Mouse (Mus musculus) liver, embryonic 15.5 days (tissue): ENCODE data around the gene Hc. TPM values are rescaled to one million over a fixed set of nuclear protein-coding genes. Genes with fewer than 3 reads are reported as not detected.

Source experiments
- ATAC-seq: fragments of 200-750 bp; cut with Nextera tagmentation; 2 replicates; pipeline ENCODE4 v1.8.0; 2017; ENCODE audit warnings: moderate number of reproducible peaks, mild to moderate bottlenecking, moderate library complexity; ENCODE audit not compliant: insufficient read depth
- H3K27ac ChIP-seq: fragments of 300-500 bp; sonication (generic); replicated peaks from 2 replicates; pipeline ENCODE4 v1.5.1; 2015; ENCODE audit warnings: mild to moderate bottlenecking, inconsistent platforms
- H3K27me3 ChIP-seq: fragments of 300-500 bp; sonication (generic); 2 replicates; pipeline ENCODE4 v1.6.1; 2015; ENCODE audit warnings: mild to moderate bottlenecking, inconsistent platforms
- H3K36me3 ChIP-seq: fragments of 300-500 bp; sonication (generic); replicated peaks from 2 replicates; pipeline ENCODE4 v1.6.1; 2015; ENCODE audit warnings: moderate library complexity, mild to moderate bottlenecking, inconsistent platforms
- H3K4me1 ChIP-seq: fragments of 300-500 bp; sonication (generic); replicated peaks from 2 replicates; pipeline ENCODE4 v1.6.1; 2015; ENCODE audit warnings: inconsistent platforms
- H3K4me2 ChIP-seq: fragments of 300-500 bp; sonication (generic); 2 replicates; pipeline ENCODE4 v1.6.1; 2015; ENCODE audit warnings: moderate library complexity, mild to moderate bottlenecking, inconsistent platforms
- H3K4me3 ChIP-seq: fragments of 300-500 bp; sonication (generic); replicated peaks from 2 replicates; pipeline ENCODE4 v1.5.1; 2015; ENCODE audit warnings: mild to moderate bottlenecking, inconsistent platforms
- H3K9ac ChIP-seq: fragments of 300-500 bp; sonication (generic); 2 replicates; pipeline ENCODE4 v1.6.1; 2015; ENCODE audit warnings: moderate library complexity, mild to moderate bottlenecking, inconsistent platforms
- H3K9me3 ChIP-seq: fragments of 300-500 bp; sonication (generic); replicated peaks from 2 replicates; pipeline ENCODE4 v1.6.1; 2016; ENCODE audit warnings: inconsistent platforms
- WGBS: fragments of 180-500 bp; shearing (Covaris S2); methylation state at CpG from one replicate; pipeline ENCODE4 v1.1.7; 2015; ENCODE audit warnings: mixed read lengths; ENCODE audit not compliant: insufficient replicate concordance; 5-methylcytosine and 5-hydroxymethylcytosine counted together
- polyA plus RNA-seq: library from polyadenylated mRNA; unstranded; fragments of >200 nt; fragmentation: Nextera tagmentation; extraction: Ambion mirVana; gene quantifications from 2 replicates; pipeline ENCODE4 v1.2.1, GENCODE M21; 2015

Hc gene
- polyA plus RNA-seq, 1 experiment from 2014 or later: 43.9 TPM

GRCm38 (mm10) chr2:34964230-34964629 is 97.0 kb downstream of the Hc start:
- Histone ChIP-seq H3K4me3 (no peak overlapping the region), H3K36me3 (no peaks in the 10 kb centered on the region), H3K4me1 (peaks cover 18% of the 10 kb centered on the region; the same call in 1 of the 2 replicates), H3K9me3 (no peaks in the 10 kb centered on the region), H3K4me2 (no peak overlapping the region), H3K27ac (no peak overlapping the region), H3K9ac (no peak overlapping the region), H3K27me3 (peaks cover 19% of the 10 kb centered on the region)
- WGBS: 68% methylated on average over 6 of the region's 6 CpGs
- no peak for ATAC-seq

GRCm38 (mm10) chr2:34963371-34963956 is 97.8 kb downstream of the Hc start:
- Histone ChIP-seq H3K36me3 (no peaks in the 10 kb centered on the region), H3K27me3 (peaks cover 19% of the 10 kb centered on the region), H3K4me3 (no peak overlapping the region), H3K4me2 (no peak overlapping the region), H3K27ac (no peak overlapping the region), H3K4me1 (peaks cover 18% of the 10 kb centered on the region; the same call in 1 of the 2 replicates), H3K9me3 (no peaks in the 10 kb centered on the region), H3K9ac (no peak overlapping the region)
- WGBS: 56% methylated on average over 13 of the region's 13 CpGs
- ATAC-seq: no peak

- no peaks in the 10 kb centered on the region for H3K36me3 ChIP-seq
These were observed 98.3 kb downstream of the Hc start for GRCm38 (mm10) chr2:34962893-34963292.

GRCm38 (mm10) chr2:34962211-34962610 is 99.0 kb downstream of the Hc start:
- ATAC-seq: no peak
- WGBS: 47% methylated on average over 2 of the region's 2 CpGs
- Histone ChIP-seq H3K9me3 (no peaks in the 10 kb centered on the region), H3K27ac (no peak overlapping the region), H3K4me2 (no peak overlapping the region), H3K4me1 (peaks cover 18% of the 10 kb centered on the region; the same call in 1 of the 2 replicates), H3K9ac (no peak overlapping the region), H3K27me3 (peaks cover 19% of the 10 kb centered on the region), H3K4me3 (no peak overlapping the region), H3K36me3 (no peaks in the 10 kb centered on the region)

More at GRCm38 (mm10) chr2:34962893-34963292, 98.3 kb downstream of the Hc start:
- Histone ChIP-seq H3K4me2 (no peak overlapping the region), H3K9me3 (no peaks in the 10 kb centered on the region), H3K27ac (no peak overlapping the region), H3K9ac (no peak overlapping the region), H3K4me3 (no peak overlapping the region), H3K4me1 (peaks cover 18% of the 10 kb centered on the region; the same call in 1 of the 2 replicates), H3K27me3 (peaks cover 19% of the 10 kb centered on the region)
- WGBS: 57% methylated on average over 9 of the region's 9 CpGs
- no peak for ATAC-seq

GRCm38 (mm10) chr2:34961481-34962036 is 99.7 kb downstream of the Hc start, which contains the start of gene Traf1:
Gene Traf1 (minus strand): TSS chr2:34961772.
- Histone ChIP-seq H3K9ac (no peak within 1 kb of the TSS), H3K27me3 (peaks cover 19% of the 10 kb centered on the region), H3K4me3 (peak within 1 kb of the TSS; percentile 7; the same call in 1 of the 2 replicates), H3K36me3 (no peaks in the 10 kb centered on the region), H3K4me2 (peak within 1 kb of the TSS; percentile 49), H3K27ac (no peak within 1 kb of the TSS), H3K4me1 (peaks cover 18% of the 10 kb centered on the region; the same call in 1 of the 2 replicates), H3K9me3 (no peaks in the 10 kb centered on the region)
- ATAC-seq: no peak
- WGBS: 10% methylated on average over 20 of the region's 20 CpGs

GRCm38 (mm10) chr2:34960966-34961365 is 100.3 kb downstream of the Hc start:
- WGBS: 50% methylated on average over 6 of the region's 6 CpGs

GRCm38 (mm10) chr2:34960466-34960865 is 100.8 kb downstream of the Hc start:
- no peak for ATAC-seq
- no peak overlapping the region for H3K27ac ChIP-seq
- H3K4me3 ChIP-seq: no peak overlapping the region
- H3K9me3 ChIP-seq: no peaks in the 10 kb centered on the region
- peaks cover 12% of the 10 kb centered on the region; the same call in 1 of the 2 replicates for H3K4me1 ChIP-seq
- no peak overlapping the region for H3K9ac ChIP-seq
- no peaks in the 10 kb centered on the region for H3K36me3 ChIP-seq
- no peak overlapping the region for H3K4me2 ChIP-seq
- WGBS: 74% methylated on average over 5 of the region's 5 CpGs
- peaks cover 19% of the 10 kb centered on the region for H3K27me3 ChIP-seq

More at GRCm38 (mm10) chr2:34960966-34961365, 100.3 kb downstream of the Hc start:
- no peak overlapping the region for H3K27ac ChIP-seq
- no peak overlapping the region for H3K9ac ChIP-seq
- peak overlapping the region; percentile 49; the same call in 1 of the 2 replicates for H3K4me2 ChIP-seq
- no peak overlapping the region for H3K4me3 ChIP-seq
- H3K36me3 ChIP-seq: no peaks in the 10 kb centered on the region
- peaks cover 19% of the 10 kb centered on the region for H3K27me3 ChIP-seq
- H3K4me1 ChIP-seq: peaks cover 17% of the 10 kb centered on the region; the same call in 1 of the 2 replicates
- H3K9me3 ChIP-seq: no peaks in the 10 kb centered on the region
- ATAC-seq: no peak

- Histone ChIP-seq H3K27me3 (peaks cover 19% of the 10 kb centered on the region), H3K4me2 (no peak overlapping the region), H3K4me1 (peaks cover 7% of the 10 kb centered on the region; the same call in 1 of the 2 replicates), H3K27ac (no peak overlapping the region), H3K9ac (no peak overlapping the region), H3K4me3 (no peak overlapping the region), H3K9me3 (no peaks in the 10 kb centered on the region), H3K36me3 (no peaks in the 10 kb centered on the region)
- no peak for ATAC-seq
- WGBS: 48% methylated on average over 7 of the region's 7 CpGs
These were observed 102.7 kb downstream of the Hc start for GRCm38 (mm10) chr2:34958582-34958981.

- 45% methylated on average over 7 of the region's 7 CpGs for WGBS
- no peak for ATAC-seq
These were observed 103.2 kb downstream of the Hc start for GRCm38 (mm10) chr2:34958036-34958435.

GRCm38 (mm10) chr2:34957405-34957804 is 103.8 kb downstream of the Hc start:
- Histone ChIP-seq H3K36me3 (no peaks in the 10 kb centered on the region), H3K27ac (no peak overlapping the region), H3K27me3 (peaks cover 19% of the 10 kb centered on the region), H3K4me3 (no peak overlapping the region), H3K4me1 (peaks cover 7% of the 10 kb centered on the region; the same call in 1 of the 2 replicates), H3K9me3 (no peaks in the 10 kb centered on the region), H3K4me2 (no peak overlapping the region), H3K9ac (no peak overlapping the region)
- 38% methylated on average over 1 of the region's 1 CpGs for WGBS
- ATAC-seq: no peak

More at GRCm38 (mm10) chr2:34958036-34958435, 103.2 kb downstream of the Hc start:
- Histone ChIP-seq H3K27ac (no peak overlapping the region), H3K4me2 (no peak overlapping the region), H3K9ac (no peak overlapping the region), H3K27me3 (peaks cover 19% of the 10 kb centered on the region), H3K9me3 (no peaks in the 10 kb centered on the region), H3K4me1 (peaks cover 7% of the 10 kb centered on the region; the same call in 1 of the 2 replicates), H3K36me3 (no peaks in the 10 kb centered on the region), H3K4me3 (no peak overlapping the region)

- Histone ChIP-seq H3K27ac (no peak overlapping the region), H3K9me3 (no peaks in the 10 kb centered on the region), H3K27me3 (peaks cover 15% of the 10 kb centered on the region), H3K4me3 (no peak overlapping the region), H3K36me3 (no peaks in the 10 kb centered on the region), H3K4me1 (peaks cover 7% of the 10 kb centered on the region; the same call in 1 of the 2 replicates), H3K4me2 (no peak overlapping the region), H3K9ac (no peak overlapping the region)
- 43% methylated on average over 5 of the region's 5 CpGs for WGBS
- no peak for ATAC-seq
These were observed 104.3 kb downstream of the Hc start for GRCm38 (mm10) chr2:34956941-34957340.
